Mouse (Mus musculus) colon, adult 2 months (tissue): Measurements from ENCODE around the gene Tmem88b. TPM values are rescaled to one million over a fixed set of nuclear protein-coding genes. Genes with fewer than 3 reads are reported as not detected.

ENCODE experiments used
- polyA plus RNA-seq: library from polyadenylated mRNA; depleted of rRNA; stranded (reverse); fragments of >200 nt; gene quantifications from 2 replicates; pipeline ENCODE4 v1.2.3, GENCODE M21; 2012; rRNA removed

The Tmem88b gene
- polyA plus RNA-seq, result 0.35 and 0.52 TPM in 2 replicates

GRCm38 (mm10) chr4:155785819-155786218, at the start of gene Tmem88b:
Tmem88b (minus strand) TSS chr4:155785874.

GRCm38 (mm10) chr4:155831205-155831766, 45.6 kb upstream of the Tmem88b start, which contains the start of gene Aurkaip1:
Aurkaip1 (plus strand) TSS chr4:155831272.

GRCm38 (mm10) chr4:155811929-155812664, 26.4 kb upstream of the Tmem88b start, which contains the start of gene Ccnl2:
Ccnl2 (plus strand) TSS chr4:155812489.

GRCm38 (mm10) chr4:155802741-155803339, 17.2 kb upstream of the Tmem88b start, which contains the start of gene Mrpl20:
Mrpl20 (plus strand) TSS chr4:155802878.

GRCm38 (mm10) chr4:155790021-155790489, 4.4 kb upstream of the Tmem88b start, which contains the start of gene Ankrd65:
Ankrd65 (plus strand) TSS chr4:155790439.

GRCm38 (mm10) chr4:155774280-155774754, 11.4 kb downstream of the Tmem88b start, which contains the start of gene Vwa1:
Vwa1 (minus strand) TSS chr4:155774698.

GRCm38 (mm10) chr4:155760613-155761355, 24.9 kb downstream of the Tmem88b start, which contains the start of gene Atad3a:
Atad3a (minus strand) TSS chr4:155761093.

GRCm38 (mm10) chr4:155734350-155734941, 51.2 kb downstream of the Tmem88b start, which contains the start of gene Tmem240:
Tmem240 (plus strand) TSS chr4:155734800.

Other genes with a start within 250 kb of the Tmem88b start
- 145 and 155 TPM in 2 replicates for gene Nadk, start 223.5 kb downstream of the Tmem88b start, polyA plus RNA-seq
- 4.9 and 7.6 TPM in 2 replicates for gene Slc35e2, start 184.5 kb downstream of the Tmem88b start, polyA plus RNA-seq
- 17.2 and 18.7 TPM in 2 replicates for gene Cdk11b, start 161.0 kb downstream of the Tmem88b start, polyA plus RNA-seq
- gene Gm10563, start 140.5 kb downstream of the Tmem88b start, polyA plus RNA-seq, result not detected in 2 replicates
- gene Mmp23, start 132.5 kb downstream of the Tmem88b start, polyA plus RNA-seq, result 43.5 and 50.1 TPM in 2 replicates
- 76.0 and 94.4 TPM in 2 replicates for gene Mib2, start 116.7 kb downstream of the Tmem88b start, polyA plus RNA-seq
- gene Fndc10, start 91.5 kb downstream of the Tmem88b start, polyA plus RNA-seq, result 12.5 and 15.8 TPM in 2 replicates
- gene Ssu72, start 81.1 kb downstream of the Tmem88b start, polyA plus RNA-seq, result 161 and 190 TPM in 2 replicates
- gene Tmem240, start 51.1 kb downstream of the Tmem88b start, polyA plus RNA-seq, result 1.1 and 1.6 TPM in 2 replicates
- 91.7 and 122 TPM in 2 replicates for gene Atad3a, start 24.8 kb downstream of the Tmem88b start, polyA plus RNA-seq
- gene Vwa1, start 11.2 kb downstream of the Tmem88b start, polyA plus RNA-seq, result 17.4 and 17.5 TPM in 2 replicates
- not detected in 2 replicates for gene Ankrd65, start 4.6 kb upstream of the Tmem88b start, polyA plus RNA-seq
- 46.5 and 51.8 TPM in 2 replicates for gene Mrpl20, start 17.0 kb upstream of the Tmem88b start, polyA plus RNA-seq
- 67.5 and 73.1 TPM in 2 replicates for gene Ccnl2, start 26.6 kb upstream of the Tmem88b start, polyA plus RNA-seq
- 156 and 218 TPM in 2 replicates for gene Aurkaip1, start 45.4 kb upstream of the Tmem88b start, polyA plus RNA-seq
- gene Mxra8, start 53.8 kb upstream of the Tmem88b start, polyA plus RNA-seq, result 198 and 240 TPM in 2 replicates
- 158 and 173 TPM in 2 replicates for gene Dvl1, start 61.5 kb upstream of the Tmem88b start, polyA plus RNA-seq
- gene Tas1r3, start 77.5 kb upstream of the Tmem88b start, polyA plus RNA-seq, result 2.1 and 2.5 TPM in 2 replicates
- gene Cptp, start 83.6 kb upstream of the Tmem88b start, polyA plus RNA-seq, result 42.9 and 61.8 TPM in 2 replicates
- gene Ints11, start 83.7 kb upstream of the Tmem88b start, polyA plus RNA-seq, result 31.6 and 35.5 TPM in 2 replicates
- gene Pusl1, start 105.9 kb upstream of the Tmem88b start, polyA plus RNA-seq, result 67.3 and 77.5 TPM in 2 replicates
- 33.5 and 33.9 TPM in 2 replicates for gene Acap3, start 105.9 kb upstream of the Tmem88b start, polyA plus RNA-seq
- gene Ube2j2, start 158.0 kb upstream of the Tmem88b start, polyA plus RNA-seq, result 117 and 241 TPM in 2 replicates
- 17.3 and 30.6 TPM in 2 replicates for gene C1qtnf12, start 176.4 kb upstream of the Tmem88b start, polyA plus RNA-seq
- gene B3galt6, start 206.8 kb upstream of the Tmem88b start, polyA plus RNA-seq, result 9.6 and 10.5 TPM in 2 replicates
- 61.7 and 70.0 TPM in 2 replicates for gene Sdf4, start 207.0 kb upstream of the Tmem88b start, polyA plus RNA-seq
- 5.3 and 6.2 TPM in 2 replicates for gene Tnfrsf4, start 228.0 kb upstream of the Tmem88b start, polyA plus RNA-seq
- gene Tnfrsf18, start 240.3 kb upstream of the Tmem88b start, polyA plus RNA-seq, result 5.0 and 6.4 TPM in 2 replicates